Mouse (Mus musculus) embryonic facial prominence, embryonic 10.5 days (tissue): ENCODE results near the gene Pkdrej. TPM values are rescaled to one million over a fixed set of nuclear protein-coding genes. Genes with fewer than 3 reads are reported as not detected.
"Not testable (repeated sequence)": the region's sequence is repeated elsewhere in the genome, so short reads cannot be mapped to it uniquely, and the experiment has no call there.

Experiments used
- DNase-seq: peaks from one replicate; pipeline ENCODE4 v3.0.0-alpha.2; 2017; ENCODE audit warnings: low spot score
- H3K27ac ChIP-seq: fragments of 300-500 bp; sonication (generic); replicated peaks from 2 replicates; pipeline ENCODE4 v1.5.1; 2016; ENCODE audit warnings: mild to moderate bottlenecking
- H3K27me3 ChIP-seq: fragments of 300-500 bp; sonication (generic); replicated peaks from 2 replicates; pipeline ENCODE4 v1.6.1; 2016; ENCODE audit warnings: low read depth, mild to moderate bottlenecking; ENCODE audit not compliant: poor library complexity, severe bottlenecking
- H3K36me3 ChIP-seq: fragments of 300-500 bp; sonication (generic); replicated peaks from 2 replicates; pipeline ENCODE4 v1.6.1; 2016; ENCODE audit warnings: mild to moderate bottlenecking, moderate library complexity
- H3K4me1 ChIP-seq: fragments of 300-500 bp; sonication (generic); 2 replicates; pipeline ENCODE4 v1.6.1; 2016
- H3K4me3 ChIP-seq: fragments of 300-500 bp; sonication (generic); 2 replicates; pipeline ENCODE4 v1.5.1; 2016; ENCODE audit warnings: mild to moderate bottlenecking, moderate library complexity
- H3K9me3 ChIP-seq: fragments of 300-500 bp; sonication (generic); 2 replicates; pipeline ENCODE4 v1.6.1; 2016; ENCODE audit warnings: mild to moderate bottlenecking
- WGBS: fragments of 180-500 bp; shearing (Covaris S2); methylation state at CpG from one replicate; pipeline ENCODE4 v1.1.7; 2016; 5-methylcytosine and 5-hydroxymethylcytosine counted together
- polyA plus RNA-seq: library from polyadenylated mRNA; unstranded; fragments of >200 nt; fragmentation: Nextera tagmentation; extraction: Ambion mirVana; gene quantifications from 2 replicates; pipeline ENCODE4 v1.2.1, GENCODE M21; 2016

The Pkdrej gene
- polyA plus RNA-seq, 1 experiment from 2014 or later: 0.04 TPM

DNA sequence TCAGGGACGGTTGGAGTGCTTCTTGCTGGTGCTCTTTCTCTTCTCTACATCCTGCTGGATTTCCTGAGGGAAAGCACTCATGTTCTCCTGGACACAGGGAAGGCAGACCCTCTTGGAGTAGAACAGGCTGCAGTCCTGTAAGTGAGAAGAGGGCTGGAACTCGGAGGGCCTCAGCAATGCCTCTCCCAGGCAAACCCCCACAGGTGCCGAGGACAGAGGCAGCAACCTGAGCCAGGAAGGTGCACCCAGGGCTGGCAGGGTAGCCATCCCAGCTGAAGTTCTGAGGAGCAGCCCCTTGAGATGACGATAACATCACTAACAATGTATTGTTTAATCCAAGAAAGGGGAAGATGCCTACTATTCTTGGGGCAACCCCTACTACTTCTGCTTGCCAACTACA, 14.1 kb downstream of the Pkdrej start:
- Histone ChIP-seq H3K27ac (no peak overlapping the region), H3K4me1 (peaks cover 15% of the 10 kb centered on the region), H3K36me3 (no peaks in the 10 kb centered on the region), H3K9me3 (no peaks in the 10 kb centered on the region), H3K4me3 (no peak overlapping the region), H3K27me3 (no peaks in the 10 kb centered on the region)
- no peak for DNase-seq
- 86% methylated on average over 4 of the region's 4 CpGs for WGBS

DNA sequence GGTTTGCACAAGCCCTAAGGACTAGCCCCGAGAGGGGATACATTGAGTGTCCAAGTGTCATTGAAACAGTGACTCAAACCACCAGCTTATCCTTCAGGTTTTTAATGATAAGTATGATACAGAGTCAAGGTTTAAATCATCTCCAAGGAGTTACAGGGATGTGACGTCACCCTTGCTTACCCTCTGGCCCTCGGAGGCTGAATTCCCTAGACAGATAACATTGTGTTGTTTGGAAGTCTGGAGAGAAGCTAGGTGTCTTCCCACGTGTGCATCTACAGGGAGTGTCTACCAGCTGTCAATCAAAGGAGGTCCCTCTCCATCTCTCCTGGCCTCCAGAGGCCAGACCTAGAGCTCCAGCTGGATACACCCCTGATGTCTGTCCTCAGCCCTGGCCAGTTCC, 14.6 kb downstream of the Pkdrej start:
- H3K4me1 ChIP-seq: peaks cover 11% of the 10 kb centered on the region
- H3K4me3 ChIP-seq: no peak overlapping the region
- no peak overlapping the region for H3K27ac ChIP-seq
- H3K36me3 ChIP-seq: no peaks in the 10 kb centered on the region
- H3K27me3 ChIP-seq: no peaks in the 10 kb centered on the region
- WGBS: 85% methylated on average over 4 of the region's 4 CpGs
- H3K9me3 ChIP-seq: no peaks in the 10 kb centered on the region
- DNase-seq: no peak

DNA sequence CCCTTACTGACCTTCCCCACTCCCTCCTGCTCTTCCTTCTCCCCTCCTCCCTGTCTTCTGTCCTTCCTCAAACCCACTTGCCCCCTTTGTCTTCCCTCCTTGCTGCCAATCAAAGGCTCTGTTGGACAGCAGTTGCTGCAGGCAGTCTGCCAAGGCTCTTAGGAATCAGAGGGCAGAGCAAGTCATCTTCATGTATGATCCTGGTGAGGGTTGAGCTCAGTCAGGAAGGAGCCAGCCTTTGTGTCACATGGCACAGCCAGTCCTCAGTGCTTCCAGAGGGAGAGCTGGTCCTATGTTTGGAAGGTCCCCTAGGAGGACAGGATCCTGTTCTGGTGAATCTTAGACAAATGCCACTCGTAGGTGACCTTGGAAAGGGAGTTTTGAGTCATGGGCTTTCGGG, 18.6 kb downstream of the Pkdrej start:
- Histone ChIP-seq H3K4me3 (no peak overlapping the region), H3K36me3 (no peaks in the 10 kb centered on the region), H3K27ac (no peak overlapping the region), H3K27me3 (no peaks in the 10 kb centered on the region), H3K4me1 (no peaks in the 10 kb centered on the region), H3K9me3 (no peaks in the 10 kb centered on the region)
- WGBS: 85% methylated on average over 2 of the region's 2 CpGs
- DNase-seq: no peak

DNA sequence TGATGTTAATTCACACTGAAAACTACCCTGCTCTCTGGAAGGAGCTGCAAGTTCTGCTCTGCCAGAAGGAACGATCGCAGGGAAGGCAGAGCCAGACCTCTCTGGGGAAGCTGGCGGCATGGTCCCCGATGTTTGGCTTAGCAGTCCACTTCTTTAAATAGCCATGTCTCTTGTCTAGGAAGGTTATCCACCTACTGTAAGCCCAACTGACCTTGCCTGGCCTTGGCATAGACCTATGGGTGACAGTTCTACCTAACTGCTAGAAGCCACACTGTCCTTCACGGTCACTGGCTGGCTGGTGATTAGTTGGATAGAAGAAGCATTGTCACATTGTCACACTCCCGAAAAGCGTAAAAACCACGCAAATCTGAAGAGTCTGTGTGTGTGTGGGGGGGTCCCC, 22.9 kb downstream of the Pkdrej start:
- no peaks in the 10 kb centered on the region for H3K4me1 ChIP-seq
- no peak overlapping the region for H3K27ac ChIP-seq
- H3K4me3 ChIP-seq: no peak overlapping the region
- 95% methylated on average over 8 of the region's 8 CpGs for WGBS
- H3K9me3 ChIP-seq: no peaks in the 10 kb centered on the region
- H3K36me3 ChIP-seq: no peaks in the 10 kb centered on the region
- no peak for DNase-seq
- no peaks in the 10 kb centered on the region for H3K27me3 ChIP-seq

DNA sequence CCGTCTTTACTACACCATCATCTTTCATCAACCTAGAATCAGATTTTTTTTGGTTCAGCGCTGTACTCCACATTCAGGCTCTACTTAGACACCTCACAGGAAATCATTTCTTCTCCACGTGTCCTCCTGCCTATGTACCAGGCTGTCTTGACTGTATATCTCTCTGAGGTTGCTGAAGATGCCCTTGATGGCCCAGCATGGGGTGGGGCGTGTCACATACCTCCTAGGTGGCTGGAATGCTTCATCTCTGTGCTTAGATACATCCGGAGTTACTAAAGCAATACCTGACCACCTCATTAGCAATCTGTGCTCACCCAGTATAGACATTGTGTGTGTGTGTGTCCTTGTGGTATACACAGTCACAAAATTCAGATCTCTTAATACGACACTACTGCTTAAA, 26.0 kb downstream of the Pkdrej start:
- WGBS: 79% methylated on average over 6 of the region's 6 CpGs
- DNase-seq: no peak
- Histone ChIP-seq H3K36me3 (no peaks in the 10 kb centered on the region), H3K27me3 (no peaks in the 10 kb centered on the region), H3K27ac (no peak overlapping the region), H3K4me3 (no peak overlapping the region), H3K4me1 (no peaks in the 10 kb centered on the region), H3K9me3 (no peaks in the 10 kb centered on the region)

DNA sequence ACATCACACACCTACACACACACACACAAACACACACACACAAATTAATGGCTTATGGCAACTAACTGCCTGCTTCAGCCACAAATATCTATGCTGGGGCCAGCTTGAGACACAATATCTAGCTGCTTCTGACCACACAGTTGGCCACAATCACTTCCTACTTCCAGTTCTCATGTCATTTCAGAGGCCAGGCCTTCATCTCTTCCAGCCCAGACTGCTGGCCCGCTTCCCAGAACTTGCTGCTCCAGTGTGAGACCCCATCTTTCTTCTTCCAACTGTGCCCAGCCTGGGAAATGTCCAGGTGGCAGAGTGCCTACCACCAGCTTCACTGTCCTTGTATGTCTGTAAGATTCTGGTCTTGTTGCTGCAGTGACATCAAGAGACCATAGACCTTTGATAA, 28.7 kb downstream of the Pkdrej start:
- 81% methylated on average over 1 of the region's 1 CpGs for WGBS
- Histone ChIP-seq H3K27ac (no peak overlapping the region), H3K9me3 (no peaks in the 10 kb centered on the region), H3K36me3 (no peaks in the 10 kb centered on the region), H3K4me3 (no peak overlapping the region), H3K27me3 (no peaks in the 10 kb centered on the region), H3K4me1 (no peaks in the 10 kb centered on the region)
- DNase-seq: no peak

DNA sequence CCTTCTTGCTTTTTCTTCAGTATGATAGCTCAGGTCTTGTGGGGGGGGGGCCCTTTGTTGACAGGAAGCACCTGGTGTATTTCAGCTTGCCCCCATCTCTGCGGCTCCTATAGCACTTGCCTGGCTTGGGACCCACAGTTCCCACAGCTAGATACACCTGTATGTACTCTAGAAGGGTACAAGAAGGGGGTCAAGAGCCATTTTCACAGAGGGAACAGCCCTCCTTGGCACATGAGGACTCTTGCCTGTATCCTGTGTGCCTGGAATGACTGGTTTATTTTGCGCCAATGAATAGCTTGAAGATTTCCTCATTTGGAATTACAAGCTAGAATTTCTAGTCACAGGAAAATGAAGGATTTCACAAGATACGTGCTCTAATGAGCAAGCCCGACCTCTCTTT, 30.1 kb downstream of the Pkdrej start:
- no peak for DNase-seq
- H3K4me3 ChIP-seq: no peak overlapping the region
- H3K36me3 ChIP-seq: no peaks in the 10 kb centered on the region
- 89% methylated on average over 4 of the region's 4 CpGs for WGBS
- no peaks in the 10 kb centered on the region for H3K4me1 ChIP-seq
- H3K9me3 ChIP-seq: no peaks in the 10 kb centered on the region
- no peak overlapping the region for H3K27ac ChIP-seq
- no peaks in the 10 kb centered on the region for H3K27me3 ChIP-seq

DNA sequence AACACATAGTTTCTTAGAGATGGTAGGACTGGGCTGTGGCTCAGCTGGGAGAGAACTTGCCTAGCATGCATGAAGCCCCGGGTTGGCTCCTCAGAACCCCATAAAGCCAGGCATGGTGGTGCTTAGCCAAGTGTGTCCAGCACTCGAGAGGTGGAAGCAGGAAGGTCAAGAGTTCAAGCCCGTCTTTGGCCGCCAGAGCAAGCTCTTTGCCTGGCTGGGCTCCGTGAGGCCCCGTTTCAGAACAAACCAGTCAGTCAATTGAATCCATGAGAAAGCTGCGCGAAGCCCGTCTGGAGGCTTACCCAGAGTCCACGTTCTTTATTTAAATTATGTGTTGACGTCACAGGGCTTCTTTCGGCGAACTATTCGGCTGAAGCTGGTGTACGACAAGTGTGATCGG, 32.9 kb downstream of the Pkdrej start:
- no peak for DNase-seq
- no peak overlapping the region for H3K4me3 ChIP-seq
- no peaks in the 10 kb centered on the region for H3K9me3 ChIP-seq
- WGBS: 78% methylated on average over 16 of the region's 16 CpGs
- no peaks in the 10 kb centered on the region for H3K27me3 ChIP-seq
- no peak overlapping the region for H3K27ac ChIP-seq
- H3K4me1 ChIP-seq: no peaks in the 10 kb centered on the region
- H3K36me3 ChIP-seq: no peaks in the 10 kb centered on the region

DNA sequence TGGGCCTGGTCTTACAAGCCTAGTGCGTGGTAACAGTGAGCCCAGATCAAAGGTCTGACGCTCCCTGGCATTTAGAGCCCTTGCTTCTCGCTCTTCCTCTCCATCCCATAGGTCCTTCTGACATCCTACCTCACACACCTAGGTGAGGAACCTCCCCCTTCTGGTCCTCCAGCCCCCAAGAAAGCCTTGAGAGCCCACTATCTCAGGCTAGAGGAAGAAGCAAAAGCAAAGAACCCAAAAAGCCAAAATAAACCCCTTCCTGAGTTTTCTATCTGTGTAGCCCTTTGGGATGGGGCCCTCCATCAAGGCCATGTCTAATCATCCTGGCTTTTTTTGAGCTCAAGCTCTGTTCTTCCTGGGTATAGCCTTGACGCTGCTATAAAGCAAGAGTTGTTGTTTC, 33.5 kb downstream of the Pkdrej start:
- Histone ChIP-seq H3K9me3 (no peaks in the 10 kb centered on the region), H3K36me3 (no peaks in the 10 kb centered on the region), H3K4me1 (no peaks in the 10 kb centered on the region), H3K27ac (no peak overlapping the region), H3K27me3 (no peaks in the 10 kb centered on the region), H3K4me3 (no peak overlapping the region)
- 89% methylated on average over 4 of the region's 4 CpGs for WGBS
- no peak for DNase-seq

DNA sequence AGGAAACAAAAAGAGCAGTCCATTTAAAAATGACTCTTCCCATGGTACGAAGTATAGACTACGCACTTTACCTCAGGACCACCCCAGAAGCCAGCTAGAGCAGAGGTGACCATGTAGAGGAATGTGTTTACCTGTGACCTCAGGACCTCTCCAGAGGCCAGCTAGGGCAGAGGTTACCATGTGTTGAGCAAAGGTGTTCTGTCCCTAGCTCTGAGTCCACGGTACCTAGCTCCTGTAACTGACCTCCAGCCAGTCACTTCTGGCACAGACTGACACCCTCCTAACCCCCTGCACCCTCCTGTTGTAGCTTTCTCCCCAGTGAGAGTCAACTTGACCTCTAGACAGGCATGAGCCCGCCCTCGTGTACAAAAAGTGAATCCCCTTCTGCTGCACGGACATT, 34.1 kb downstream of the Pkdrej start:
- H3K9me3 ChIP-seq: no peaks in the 10 kb centered on the region
- H3K27ac ChIP-seq: no peak overlapping the region
- DNase-seq: no peak
- no peaks in the 10 kb centered on the region for H3K4me1 ChIP-seq
- no peaks in the 10 kb centered on the region for H3K27me3 ChIP-seq
- WGBS: 90% methylated on average over 6 of the region's 6 CpGs
- no peaks in the 10 kb centered on the region for H3K36me3 ChIP-seq
- no peak overlapping the region for H3K4me3 ChIP-seq

DNA sequence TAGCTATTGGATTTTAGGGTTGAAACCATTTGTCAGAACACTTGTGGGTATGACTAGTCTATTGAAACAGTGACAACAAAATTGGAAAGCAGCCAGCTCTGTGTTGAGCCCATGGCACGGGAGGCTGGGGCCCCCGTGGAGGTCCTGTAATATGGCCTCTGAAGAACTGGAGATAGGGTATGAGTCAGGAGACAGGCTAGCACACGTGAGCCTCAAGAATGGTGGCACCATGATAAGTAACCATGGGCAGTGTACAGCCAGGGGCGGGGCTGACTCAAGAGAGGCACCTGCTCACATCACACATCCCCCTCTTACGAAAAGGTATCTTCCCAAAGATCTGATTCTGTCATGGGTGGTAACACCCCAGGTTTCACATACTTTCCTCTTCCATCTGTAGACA, 34.8 kb downstream of the Pkdrej start:
- no peaks in the 10 kb centered on the region for H3K36me3 ChIP-seq
- no peaks in the 10 kb centered on the region for H3K4me1 ChIP-seq
- H3K4me3 ChIP-seq: no peak overlapping the region
- no peaks in the 10 kb centered on the region for H3K9me3 ChIP-seq
- no peaks in the 10 kb centered on the region for H3K27me3 ChIP-seq
- 85% methylated on average over 5 of the region's 5 CpGs for whole genome bisulfite sequencing
- no peak for DNase-seq
- no peak overlapping the region for H3K27ac ChIP-seq

DNA sequence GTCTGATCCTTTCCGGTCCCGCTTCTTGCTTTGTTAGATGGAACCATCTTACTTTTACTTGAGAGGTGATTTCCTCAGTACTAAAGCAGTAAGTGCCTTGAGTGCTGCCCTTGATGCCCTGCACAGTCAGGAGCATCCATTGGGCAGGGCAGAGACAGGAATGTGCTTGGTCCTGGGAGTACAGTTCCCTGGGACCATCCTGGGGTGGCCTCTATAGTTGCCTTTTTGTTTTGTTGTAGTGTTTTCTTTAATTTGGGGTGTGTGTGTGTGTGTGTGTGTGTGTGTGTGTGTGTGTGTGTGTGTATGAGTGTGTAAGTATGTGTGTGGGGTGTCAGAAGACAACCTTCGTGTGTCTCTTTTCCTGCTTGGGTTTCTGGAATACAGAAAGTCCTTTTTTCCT, 37.2 kb downstream of the Pkdrej start:
- DNase-seq: no peak
- H3K4me1 ChIP-seq: no peaks in the 10 kb centered on the region
- no peaks in the 10 kb centered on the region for H3K27me3 ChIP-seq
- H3K27ac ChIP-seq: no peak overlapping the region
- H3K36me3 ChIP-seq: no peaks in the 10 kb centered on the region
- no peak overlapping the region for H3K4me3 ChIP-seq
- H3K9me3 ChIP-seq: no peaks in the 10 kb centered on the region
- 92% methylated on average over 3 of the region's 3 CpGs for WGBS

DNA sequence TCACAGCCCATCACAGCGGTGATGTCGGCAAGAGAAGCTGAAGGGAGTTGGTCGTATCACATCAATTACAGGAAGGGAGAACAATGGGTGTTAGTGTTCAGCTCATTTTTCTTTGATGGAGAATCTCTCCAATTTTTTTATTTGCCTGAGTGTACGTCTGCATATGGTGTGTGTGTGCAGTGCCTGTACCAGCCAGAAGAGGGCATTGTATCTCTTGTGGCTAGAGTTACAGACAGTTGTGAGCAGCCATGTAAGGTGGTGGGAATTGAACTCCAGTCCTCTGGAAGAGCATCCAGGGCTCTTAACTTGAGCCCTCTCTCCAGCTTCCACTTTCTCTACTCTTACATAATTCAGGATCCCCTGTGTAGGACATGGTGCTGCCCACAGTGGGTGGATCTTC, 38.4 kb downstream of the Pkdrej start:
- no peak overlapping the region for H3K27ac ChIP-seq
- H3K36me3 ChIP-seq: no peaks in the 10 kb centered on the region
- DNase-seq: no peak
- 91% methylated on average over 4 of the region's 4 CpGs for WGBS
- no peaks in the 10 kb centered on the region for H3K4me1 ChIP-seq
- no peaks in the 10 kb centered on the region for H3K9me3 ChIP-seq
- H3K4me3 ChIP-seq: no peak overlapping the region
- H3K27me3 ChIP-seq: no peaks in the 10 kb centered on the region

DNA sequence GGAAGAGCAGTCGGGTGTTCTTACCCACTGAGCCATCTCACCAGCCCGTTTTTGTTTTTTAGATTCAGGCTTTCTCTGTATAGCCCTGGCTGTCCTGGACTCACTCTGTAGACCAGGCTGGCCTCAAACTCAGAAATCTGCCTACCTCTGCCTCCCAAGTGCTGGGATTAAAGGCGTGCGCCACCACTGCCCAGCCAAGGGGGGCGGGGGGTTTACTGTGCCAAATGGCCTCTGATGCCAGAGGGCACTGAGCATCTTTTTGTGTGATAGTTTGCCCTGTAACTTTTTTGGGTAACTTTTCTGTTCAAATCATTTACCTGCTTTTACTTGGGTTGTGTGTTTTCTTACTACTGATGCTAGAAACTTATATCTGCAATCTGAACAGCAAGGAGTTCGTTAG, 42.6 kb downstream of the Pkdrej start:
- WGBS: 87% methylated on average over 6 of the region's 6 CpGs

More for the DNA sequence above, 42.6 kb downstream of the Pkdrej start:
- not testable (repeated sequence) for H3K4me1 ChIP-seq, H3K4me3 ChIP-seq, H3K9me3 ChIP-seq, H3K27ac ChIP-seq, H3K27me3 ChIP-seq, DNase-seq, H3K36me3 ChIP-seq
